Mouse (Mus musculus): ENCODE results near the gene Gper1. TPM values are rescaled to one million over a fixed set of nuclear protein-coding genes. Genes with fewer than 3 reads are reported as not detected.
"Not testable (repeated sequence)": the region's sequence is repeated elsewhere in the genome, so short reads cannot be mapped to it uniquely, and the experiment has no call there.

Gene Gper1
- polyA plus RNA-seq, 1 experiment from 2014 or later: 1.2 TPM

GRCm38 (mm10) chr5:139382760-139383159 is 40.2 kb upstream of the Gper1 start:
- Histone ChIP-seq H3K4me1 (peaks cover 43% of the 10 kb centered on the region), H3K27ac (0 out of 2 replicates have a peak overlapping the region, but pooled peaks have one; percentile 53), H3K27me3 (no peaks in the 10 kb centered on the region), H3K4me3 (no peak overlapping the region), H3K4me2 (no peak overlapping the region; the same call in 1 of the 2 replicates), H3K9ac (no peak overlapping the region; the same call in 1 of the 2 replicates), H3K9me3 (no peaks in the 10 kb centered on the region), H3K36me3 (no peaks in the 10 kb centered on the region)
- no peak for ATAC-seq (ENCODE audit: insufficient number of reproducible peaks, insufficient read depth, low FRiP score, low TSS enrichment, low read depth)
- WGBS: 79% methylated on average over 8 of the region's 8 CpGs

DNA sequence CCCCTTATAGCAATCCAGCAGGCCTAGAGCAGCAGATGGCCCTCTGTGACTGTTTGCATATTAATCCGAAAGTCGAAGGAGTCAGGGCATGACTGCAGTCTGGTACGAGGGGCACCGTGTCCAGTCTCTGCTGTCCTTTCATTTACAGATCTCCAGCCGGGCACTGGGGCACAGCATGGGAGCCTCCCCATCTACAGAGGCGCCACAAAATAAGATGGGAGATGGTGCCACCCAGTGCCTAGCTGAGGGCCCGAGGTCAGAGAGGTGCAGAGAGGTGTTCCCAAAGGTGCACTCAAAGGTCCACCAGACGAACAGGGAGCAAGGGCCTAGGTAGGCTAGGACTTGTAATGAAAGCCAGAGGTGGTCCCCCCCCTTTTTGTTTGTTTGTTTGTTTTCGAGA is 39.7 kb upstream of the Gper1 start:
- H3K9ac ChIP-seq: no peak overlapping the region
- H3K4me3 ChIP-seq: no peak overlapping the region
- 86% methylated on average over 9 of the region's 9 CpGs for WGBS
- no peaks in the 10 kb centered on the region for H3K36me3 ChIP-seq
- H3K4me2 ChIP-seq: no peak overlapping the region; the same call in 1 of the 2 replicates
- peaks cover 43% of the 10 kb centered on the region for H3K4me1 ChIP-seq
- no peak overlapping the region for H3K27ac ChIP-seq
- no peak for ATAC-seq (ENCODE audit: insufficient number of reproducible peaks, insufficient read depth, low FRiP score, low TSS enrichment, low read depth)
- H3K9me3 ChIP-seq: no peaks in the 10 kb centered on the region
- H3K27me3 ChIP-seq: no peaks in the 10 kb centered on the region

- Histone ChIP-seq H3K4me1 (peaks cover 43% of the 10 kb centered on the region), H3K9ac (no peak overlapping the region), H3K36me3 (no peaks in the 10 kb centered on the region), H3K4me3 (no peak overlapping the region), H3K9me3 (no peaks in the 10 kb centered on the region), H3K4me2 (no peak overlapping the region), H3K27me3 (no peaks in the 10 kb centered on the region), H3K27ac (no peak overlapping the region)
- ATAC-seq (ENCODE audit: insufficient number of reproducible peaks, insufficient read depth, low FRiP score, low TSS enrichment, low read depth): no peak
- 76% methylated on average over 10 of the region's 10 CpGs for WGBS
These were observed 38.4 kb upstream of the Gper1 start for GRCm38 (mm10) chr5:139384531-139384930.

DNA sequence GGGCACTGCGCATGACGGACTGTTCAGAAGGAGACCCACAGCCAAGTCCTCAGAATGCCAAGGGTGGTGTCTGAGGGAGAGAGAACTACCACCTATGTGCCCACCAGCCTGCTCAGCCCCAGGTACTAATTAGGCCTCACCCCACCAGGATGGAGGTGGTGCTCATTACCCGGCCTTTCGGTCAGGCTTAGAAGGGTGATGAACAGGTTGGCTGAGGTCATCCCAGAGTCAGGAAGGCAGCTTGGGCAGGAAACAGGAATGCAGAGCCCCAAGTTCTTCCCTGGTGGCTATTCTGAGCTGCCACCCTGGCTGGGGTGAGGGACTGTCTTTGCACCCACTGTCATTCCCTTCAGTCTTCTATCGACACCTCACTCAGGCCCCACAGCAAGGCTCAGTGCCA is 36.9 kb upstream of the Gper1 start:
- no peaks in the 10 kb centered on the region for H3K36me3 ChIP-seq
- no peak overlapping the region for H3K9ac ChIP-seq
- H3K4me2 ChIP-seq: no peak overlapping the region
- H3K9me3 ChIP-seq: no peaks in the 10 kb centered on the region
- H3K4me1 ChIP-seq: peaks cover 40% of the 10 kb centered on the region
- H3K4me3 ChIP-seq: no peak overlapping the region
- 90% methylated on average over 5 of the region's 5 CpGs for WGBS
- no peak overlapping the region for H3K27ac ChIP-seq
- H3K27me3 ChIP-seq: no peaks in the 10 kb centered on the region
- no peak for ATAC-seq (ENCODE audit: insufficient number of reproducible peaks, insufficient read depth, low FRiP score, low TSS enrichment, low read depth)

GRCm38 (mm10) chr5:139387329-139388194 is 35.4 kb upstream of the Gper1 start:
- Histone ChIP-seq H3K27me3 (no peaks in the 10 kb centered on the region), H3K9ac (no peak overlapping the region), H3K4me1 (peaks cover 38% of the 10 kb centered on the region), H3K4me3 (no peak overlapping the region), H3K27ac (peak overlapping the region; percentile 62), H3K4me2 (no peak overlapping the region), H3K9me3 (no peaks in the 10 kb centered on the region), H3K36me3 (no peaks in the 10 kb centered on the region)
- WGBS: 83% methylated on average over 10 of the region's 10 CpGs
- ATAC-seq (ENCODE audit: insufficient number of reproducible peaks, insufficient read depth, low FRiP score, low TSS enrichment, low read depth): no peak

DNA sequence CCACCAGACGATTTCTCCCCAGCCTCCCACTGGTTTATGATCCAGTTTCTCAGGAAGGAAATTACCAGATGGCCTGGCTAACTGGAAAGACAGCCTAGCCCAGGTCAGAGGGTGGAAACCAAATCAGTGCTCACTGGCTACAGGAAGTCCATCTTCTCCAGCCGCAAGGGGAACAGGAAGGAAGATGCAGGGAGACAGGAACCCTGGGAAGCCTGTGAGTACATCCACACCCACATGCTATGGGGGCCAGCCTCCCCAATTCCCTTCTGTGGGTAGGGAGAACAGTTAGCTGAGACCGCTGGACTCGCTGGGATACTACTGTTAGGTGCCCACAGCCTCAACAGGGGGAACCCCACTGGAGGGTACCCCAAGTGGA is 34.8 kb upstream of the Gper1 start:
- no peak overlapping the region for H3K9ac ChIP-seq
- H3K4me1 ChIP-seq: peaks cover 38% of the 10 kb centered on the region
- H3K4me3 ChIP-seq: no peak overlapping the region
- ATAC-seq (ENCODE audit: insufficient number of reproducible peaks, insufficient read depth, low FRiP score, low TSS enrichment, low read depth): no peak
- no peaks in the 10 kb centered on the region for H3K9me3 ChIP-seq
- peak overlapping the region; percentile 62 for H3K27ac ChIP-seq
- WGBS: 79% methylated on average over 4 of the region's 4 CpGs
- no peaks in the 10 kb centered on the region for H3K36me3 ChIP-seq
- no peak overlapping the region for H3K4me2 ChIP-seq
- no peaks in the 10 kb centered on the region for H3K27me3 ChIP-seq

GRCm38 (mm10) chr5:139388694-139389675 is 34.0 kb upstream of the Gper1 start:
- H3K4me2 ChIP-seq: no peak overlapping the region
- peak overlapping the region; percentile 85 for H3K27ac ChIP-seq
- peaks cover 38% of the 10 kb centered on the region for H3K4me1 ChIP-seq
- no peak for ATAC-seq (ENCODE audit: insufficient number of reproducible peaks, insufficient read depth, low FRiP score, low TSS enrichment, low read depth)
- no peaks in the 10 kb centered on the region for H3K9me3 ChIP-seq
- H3K36me3 ChIP-seq: no peaks in the 10 kb centered on the region
- no peak overlapping the region for H3K4me3 ChIP-seq
- no peaks in the 10 kb centered on the region for H3K27me3 ChIP-seq
- peak overlapping the region; percentile 46; the same call in 1 of the 2 replicates for H3K9ac ChIP-seq
- WGBS: 65% methylated on average over 17 of the region's 17 CpGs

- H3K27ac ChIP-seq: peak overlapping the region; percentile 85
- H3K4me2 ChIP-seq: no peak overlapping the region
- WGBS: 17% methylated on average over 6 of the region's 6 CpGs
- H3K4me3 ChIP-seq: no peak overlapping the region
- no peaks in the 10 kb centered on the region for H3K27me3 ChIP-seq
- peak overlapping the region; percentile 46; the same call in 1 of the 2 replicates for H3K9ac ChIP-seq
- H3K9me3 ChIP-seq: no peaks in the 10 kb centered on the region
- H3K4me1 ChIP-seq: peaks cover 41% of the 10 kb centered on the region
- H3K36me3 ChIP-seq: no peaks in the 10 kb centered on the region
- ATAC-seq (ENCODE audit: insufficient number of reproducible peaks, insufficient read depth, low FRiP score, low TSS enrichment, low read depth): no peak
These were observed 33.3 kb upstream of the Gper1 start for GRCm38 (mm10) chr5:139389676-139390061.

GRCm38 (mm10) chr5:139390324-139391119 is 32.4 kb upstream of the Gper1 start:
- H3K36me3 ChIP-seq; H3K9me3 ChIP-seq; H3K27me3 ChIP-seq; H3K4me2 ChIP-seq; ATAC-seq (ENCODE audit: insufficient number of reproducible peaks, insufficient read depth, low FRiP score, low TSS enrichment, low read depth); H3K4me3 ChIP-seq: not testable (repeated sequence)
- WGBS: 70% methylated on average over 5 of the region's 5 CpGs
- H3K27ac ChIP-seq: peak overlapping the region; percentile 85; the same call in 1 of the 2 replicates
- peaks cover 45% of the 10 kb centered on the region for H3K4me1 ChIP-seq
- 0 out of 2 replicates have a peak overlapping the region, but pooled peaks have one; percentile 27 for H3K9ac ChIP-seq

DNA sequence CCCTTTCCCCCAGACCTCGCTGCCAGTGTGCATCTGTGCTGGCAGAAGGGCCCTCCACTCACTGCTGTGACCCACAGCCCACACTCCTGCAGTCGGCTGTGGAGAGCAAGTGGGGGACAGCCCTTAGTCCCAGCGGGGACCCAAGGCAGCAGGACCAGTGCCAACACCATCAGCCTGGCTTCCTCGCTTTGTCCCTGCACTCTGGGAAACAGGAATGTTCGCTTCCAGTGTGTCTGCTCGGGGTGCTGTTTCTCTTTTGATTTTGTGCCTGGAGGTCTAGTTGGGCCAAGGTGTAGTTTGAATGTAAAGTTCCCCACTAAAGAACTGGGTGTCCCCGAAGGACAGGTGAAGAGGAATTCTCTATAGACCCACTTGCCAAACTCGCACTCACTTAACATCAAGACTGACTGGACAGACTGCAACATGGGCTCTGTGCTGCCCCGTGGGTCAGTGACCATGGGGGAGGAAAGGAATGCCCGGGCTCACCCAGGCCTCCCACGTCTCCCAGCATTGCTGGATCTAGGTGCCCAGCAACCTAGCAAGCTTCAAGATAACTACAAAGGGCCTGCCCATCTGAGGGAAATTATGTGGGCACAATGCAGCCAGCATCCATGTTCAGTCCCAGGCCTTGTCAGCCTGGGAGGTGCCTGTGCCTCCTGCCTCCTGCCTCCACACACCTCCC is 31.5 kb upstream of the Gper1 start:
- no peaks in the 10 kb centered on the region for H3K36me3 ChIP-seq
- no peaks in the 10 kb centered on the region for H3K9me3 ChIP-seq
- H3K4me2 ChIP-seq: no peak overlapping the region
- 79% methylated on average over 11 of the region's 11 CpGs for WGBS
- H3K27me3 ChIP-seq: no peaks in the 10 kb centered on the region
- ATAC-seq (ENCODE audit: insufficient number of reproducible peaks, insufficient read depth, low FRiP score, low TSS enrichment, low read depth): no peak
- no peak overlapping the region; the same call in 1 of the 2 replicates for H3K27ac ChIP-seq
- H3K4me1 ChIP-seq: peaks cover 45% of the 10 kb centered on the region
- no peak overlapping the region for H3K4me3 ChIP-seq
- 0 out of 2 replicates have a peak overlapping the region, but pooled peaks have one; percentile 27 for H3K9ac ChIP-seq

All from embryonic facial prominence, embryonic 13.5 days (tissue).